Mouse (Mus musculus) G1E-ER4 (cell line): ENCODE measurements around the gene Scpep1. TPM values are rescaled to one million over a fixed set of nuclear protein-coding genes. Genes with fewer than 3 reads are reported as not detected.

Experiments used
- GATA1 ChIP-seq: IDR thresholded peaks from one replicate; pipeline ENCODE4 v1.8.0; 2012; ENCODE audit warnings: low read length, inconsistent platforms
- polyA plus RNA-seq: library from polyadenylated mRNA; stranded (reverse); fragments of >175 nt; gene quantifications from 2 replicates; pipeline ENCODE4 v1.2.3, GENCODE M21; 2012

Scpep1 gene
- polyA plus RNA-seq, 1 experiment = 0.62 TPM

DNA sequence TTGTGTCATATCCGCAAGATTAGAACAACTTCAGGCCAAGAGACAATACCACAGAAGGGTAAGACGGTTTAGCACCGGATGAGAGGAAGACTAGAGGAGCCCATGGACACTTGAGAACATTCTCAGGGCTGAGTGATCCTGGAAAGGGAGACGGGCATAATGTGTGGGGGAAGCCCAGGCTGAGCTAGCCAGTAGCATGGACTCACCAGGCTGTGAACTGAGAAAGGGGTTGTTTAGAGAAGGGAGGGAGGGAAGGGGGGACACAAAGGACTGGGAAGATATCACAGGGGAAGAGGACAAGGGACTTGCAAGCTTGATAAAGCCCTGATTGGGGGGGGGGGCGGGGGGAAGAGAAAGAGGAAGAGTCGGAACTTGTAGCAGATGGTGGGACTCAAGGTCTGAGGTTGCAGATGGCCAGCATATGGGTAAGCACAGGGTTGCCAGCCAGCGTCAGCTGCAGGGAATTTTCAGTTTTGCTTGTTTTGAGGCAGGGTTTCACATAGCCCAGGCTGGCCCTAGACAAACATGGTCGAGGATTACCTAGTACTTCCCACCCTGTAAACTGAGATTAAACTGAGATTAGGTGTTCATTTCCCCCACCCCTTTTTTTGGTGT, 9.2 kb downstream of the Scpep1 start:
- TF ChIP-seq GATA1 = no peak

DNA sequence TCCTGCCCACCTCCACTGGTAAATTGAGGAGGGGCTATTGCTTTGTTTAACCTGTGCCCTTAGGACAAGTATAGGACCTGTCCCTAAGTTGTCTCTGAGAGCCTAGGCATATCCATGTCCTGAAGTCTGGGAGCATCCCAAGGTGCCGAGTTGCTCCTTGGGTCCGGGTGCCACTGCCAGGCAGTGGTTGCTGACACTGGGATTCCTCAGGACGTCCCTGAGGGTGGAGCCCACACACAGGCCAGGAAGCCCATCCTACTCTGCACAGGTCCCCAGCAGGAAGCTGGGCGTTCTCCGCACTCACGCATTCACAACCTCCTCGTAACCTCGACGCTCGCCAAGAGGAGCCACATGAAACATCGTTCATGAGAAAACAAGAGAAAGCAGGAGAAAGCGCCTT, 13.8 kb downstream of the Scpep1 start:
- no peak for TF ChIP-seq GATA1

DNA sequence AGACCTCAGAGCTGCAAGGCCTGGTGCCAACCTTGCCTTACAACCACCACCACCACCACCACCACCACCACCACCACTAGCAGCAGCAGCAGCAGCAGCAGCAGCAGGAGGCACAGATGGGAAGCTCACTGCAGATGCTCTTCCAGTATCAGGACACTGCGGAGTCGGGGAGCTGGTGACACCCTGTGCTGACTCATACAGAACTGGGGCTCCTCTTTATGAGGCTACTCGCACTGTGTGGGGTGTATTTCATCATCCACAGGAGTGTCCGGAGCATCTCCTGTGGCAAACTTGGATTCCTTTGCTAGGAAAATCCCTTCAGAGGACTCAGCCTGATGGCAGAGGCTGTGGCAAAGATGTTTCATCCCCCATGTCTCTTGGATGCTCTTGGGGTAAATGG, 15.6 kb downstream of the Scpep1 start:
- no peak for TF ChIP-seq GATA1

- no peak for TF ChIP-seq GATA1
Observed at GRCm38 (mm10) chr11:88938770-88939169, 16.5 kb downstream of the Scpep1 start.

DNA sequence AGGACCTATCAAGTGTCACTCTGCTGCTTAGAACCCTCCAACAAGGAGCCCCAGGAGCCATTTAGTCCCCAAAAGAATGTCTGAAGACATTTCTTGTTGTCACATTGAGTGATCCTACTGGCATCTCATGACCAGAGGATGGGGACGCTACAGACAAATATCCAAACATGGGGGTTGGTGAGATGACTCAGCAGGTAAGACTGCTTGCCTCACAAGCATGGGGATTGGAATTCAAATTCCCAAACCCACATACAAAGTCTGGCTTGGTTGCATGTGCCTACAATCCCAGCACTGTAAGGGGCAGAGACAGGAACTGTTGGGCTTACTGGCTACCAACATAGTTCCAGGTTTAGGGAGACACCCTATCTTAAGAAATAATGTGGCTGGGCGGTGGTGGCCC, 17.4 kb downstream of the Scpep1 start:
- TF ChIP-seq GATA1 = no peak

DNA sequence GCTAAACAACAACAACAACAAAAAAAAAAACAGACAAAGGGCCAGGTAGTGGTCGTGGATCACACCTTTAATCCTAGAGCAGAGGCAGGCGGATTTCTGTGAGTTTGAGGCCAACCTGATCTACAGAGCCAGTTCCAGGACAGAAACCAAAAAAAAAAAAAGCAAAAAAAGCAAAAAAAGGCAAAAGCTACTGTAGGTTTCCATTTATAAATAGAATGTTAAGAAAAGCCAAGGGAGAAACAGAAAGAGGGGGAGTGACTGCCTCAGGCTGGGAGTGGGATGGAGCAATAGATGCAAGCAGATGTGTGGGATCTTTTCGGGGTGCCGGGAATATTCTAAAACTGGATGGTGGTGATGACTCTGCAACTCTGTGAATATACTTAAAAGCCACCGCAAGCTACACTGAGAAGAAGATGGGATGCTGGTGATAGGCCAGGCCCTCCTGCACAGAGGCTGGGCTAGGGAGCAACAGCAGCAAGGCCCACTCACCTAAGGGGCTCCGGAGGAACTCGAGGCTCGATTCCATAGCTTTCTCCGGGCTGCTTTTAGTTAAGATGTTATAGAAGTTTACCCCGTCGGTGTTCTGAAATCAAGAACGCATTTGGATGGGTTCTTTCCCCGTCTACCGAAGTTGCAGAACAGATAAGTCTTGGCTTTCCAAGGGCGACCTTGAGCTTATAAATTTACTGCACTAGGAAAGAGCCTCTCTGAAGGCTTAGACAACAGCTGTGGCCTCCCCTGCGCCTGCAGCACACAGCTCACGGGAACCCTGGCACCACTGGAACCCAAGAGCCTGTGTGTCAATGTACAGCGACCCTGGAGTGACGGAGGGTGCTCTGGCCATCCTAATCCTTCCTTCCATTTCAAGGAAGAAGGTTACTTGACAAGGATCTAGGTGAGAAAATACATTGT, 20.9 kb downstream of the Scpep1 start:
- no peak for TF ChIP-seq GATA1

DNA sequence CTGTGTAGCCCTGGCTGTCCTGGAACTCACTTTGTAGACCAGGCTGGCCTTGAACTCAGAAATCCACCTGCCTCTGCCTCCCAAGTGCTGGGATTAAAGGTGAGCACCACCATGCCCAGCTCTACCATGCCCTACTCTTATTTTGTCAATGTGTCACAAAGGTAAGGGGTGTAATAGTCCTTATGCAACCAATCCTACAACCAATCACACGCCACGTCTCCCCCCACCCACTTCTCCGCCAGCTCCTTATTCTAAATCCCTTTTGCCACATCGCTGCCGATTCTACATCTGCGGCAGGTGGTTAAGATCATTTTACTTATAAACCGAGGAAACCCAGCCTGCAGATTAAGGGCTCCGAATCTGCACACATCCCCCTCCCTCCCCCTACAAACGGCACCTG, 22.2 kb downstream of the Scpep1 start:
- TF ChIP-seq GATA1 = no peak

DNA sequence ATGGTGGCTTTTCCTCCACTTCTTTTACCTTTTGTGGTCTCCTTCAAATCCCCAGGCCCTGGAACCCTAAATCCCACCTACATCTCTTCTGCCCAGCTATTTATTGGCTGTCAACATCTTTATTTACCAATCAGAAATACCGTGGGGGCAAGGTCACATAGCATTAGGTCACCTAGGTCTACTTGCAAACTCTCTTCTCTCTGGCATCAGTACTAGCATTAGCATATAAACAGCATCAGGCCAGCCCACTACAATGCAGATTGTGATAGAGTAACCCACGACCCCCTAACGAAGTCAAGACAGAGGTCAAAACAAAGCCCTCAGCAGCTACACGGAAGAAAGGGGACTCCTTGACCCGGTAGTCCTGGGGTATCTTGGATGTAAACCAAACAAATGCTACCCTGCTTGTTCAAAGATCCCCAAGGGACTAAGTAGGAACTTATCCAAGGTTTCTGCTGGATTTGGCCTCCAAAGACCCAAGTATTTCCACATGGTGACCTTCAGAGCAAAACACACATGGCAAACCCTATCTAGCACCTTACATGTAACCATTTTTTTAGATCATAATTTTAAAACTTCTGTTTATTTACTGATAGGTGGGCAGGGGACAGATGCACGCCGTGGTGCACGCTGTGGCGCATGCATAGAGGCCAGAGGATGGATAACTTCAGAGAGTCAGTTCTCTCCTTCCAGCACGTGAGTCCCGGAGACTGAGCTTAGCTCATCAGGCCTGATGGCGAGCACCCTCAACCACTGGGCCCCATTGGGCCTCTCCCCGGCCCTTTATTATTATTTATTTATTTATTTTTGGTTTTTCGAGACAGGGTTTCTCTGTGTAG, 23.4 kb downstream of the Scpep1 start:
- no peak for TF ChIP-seq GATA1

- no peak for TF ChIP-seq GATA1
Observed at GRCm38 (mm10) chr11:88926566-88926965, 28.7 kb downstream of the Scpep1 start.

GRCm38 (mm10) chr11:88909388-88910036, 45.8 kb downstream of the Scpep1 start:
- TF ChIP-seq GATA1 = no peak

- TF ChIP-seq GATA1 = no peak
Observed at GRCm38 (mm10) chr11:88908557-88909211, 46.6 kb downstream of the Scpep1 start.

DNA sequence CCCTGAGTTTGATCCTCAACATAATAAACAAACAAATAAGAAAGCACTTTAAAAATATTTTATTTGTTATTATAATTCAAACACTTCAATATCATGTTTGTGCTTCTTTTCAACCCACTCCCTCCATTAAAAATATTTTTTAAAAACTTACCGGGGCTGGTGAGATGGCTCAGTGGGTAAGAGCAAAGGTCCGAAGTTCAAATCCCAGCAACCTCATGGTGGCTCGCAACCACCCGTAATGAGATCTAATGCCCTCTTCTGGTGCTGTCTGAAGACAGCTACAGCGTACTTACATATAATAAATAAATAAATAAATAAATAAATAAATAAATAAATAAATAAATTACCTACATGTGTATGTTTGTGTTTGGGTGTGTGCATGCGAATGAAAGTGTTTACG, 47.4 kb downstream of the Scpep1 start:
- TF ChIP-seq GATA1 = no peak

DNA sequence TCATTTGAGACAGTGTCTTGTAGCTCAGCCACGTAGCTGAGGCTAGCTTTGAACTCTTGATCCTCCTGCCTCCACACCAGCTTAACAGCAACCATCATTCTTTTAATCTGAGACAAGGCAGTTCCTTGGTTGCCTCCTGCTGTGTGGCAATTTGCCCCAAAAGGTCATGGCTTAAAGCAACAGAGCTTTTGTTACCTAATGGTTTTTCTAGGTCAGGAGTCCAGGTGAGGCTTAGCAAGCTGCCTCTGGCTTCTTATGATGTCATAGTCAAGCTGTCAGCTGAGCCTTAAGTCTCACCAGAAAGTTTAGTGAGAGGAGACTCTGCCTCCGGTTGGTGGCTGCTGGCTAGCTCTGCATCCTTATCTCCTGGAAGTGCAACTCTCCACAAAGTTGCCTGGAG, 49.6 kb downstream of the Scpep1 start:
- no peak for TF ChIP-seq GATA1

DNA sequence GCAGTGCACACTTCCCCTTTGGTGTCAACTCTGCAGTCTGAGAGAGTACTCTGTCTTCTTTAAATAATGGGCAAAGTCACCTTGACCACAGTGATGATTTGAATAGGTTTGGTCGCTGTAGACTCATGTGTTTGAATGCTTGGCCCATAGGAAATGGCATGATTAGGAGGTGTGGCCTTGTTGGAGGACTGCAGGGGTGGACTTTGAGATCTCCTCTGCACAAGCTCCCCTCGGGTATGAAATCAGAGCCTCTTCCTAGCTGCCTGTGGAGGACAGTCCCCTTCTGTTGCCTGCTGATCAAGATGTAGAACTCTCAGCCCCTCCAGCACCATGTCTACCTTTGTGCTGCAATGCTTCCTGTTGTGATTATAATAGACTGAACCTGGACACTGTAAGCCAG, 51.2 kb downstream of the Scpep1 start:
- TF ChIP-seq GATA1 = no peak

DNA sequence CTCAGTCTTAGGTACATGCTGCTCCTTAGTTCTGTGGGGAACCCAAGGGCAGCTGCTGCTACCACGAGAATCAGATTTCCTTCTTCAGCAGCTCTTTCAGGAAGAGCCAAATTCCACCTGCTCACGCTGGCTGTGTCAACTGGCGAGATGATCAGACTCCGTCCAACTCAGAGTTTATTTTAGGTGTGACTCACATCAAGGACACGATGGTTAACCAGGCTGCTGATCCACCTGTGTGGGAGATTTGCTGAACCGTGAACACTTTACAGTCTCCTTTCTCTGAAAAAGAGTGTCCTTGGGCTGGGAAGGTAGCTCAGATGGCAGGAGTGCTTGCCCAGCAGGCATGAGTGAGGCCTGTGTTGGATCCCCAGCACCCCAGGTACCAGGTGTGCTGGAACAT, 52.5 kb downstream of the Scpep1 start:
- no peak for TF ChIP-seq GATA1
